Mouse (Mus musculus) heart, postnatal 0 days (tissue): ENCODE measurements around the gene Birc3. TPM values are rescaled to one million over a fixed set of nuclear protein-coding genes. Genes with fewer than 3 reads are reported as not detected.

Source experiments
- ATAC-seq: fragments of 200-750 bp; cut with Nextera tagmentation; 2 replicates; pipeline ENCODE4 v1.8.0; 2017; ENCODE audit warnings: low read depth, moderate number of reproducible peaks, moderate library complexity; ENCODE audit not compliant: insufficient read depth
- DNase-seq: peaks from one replicate; pipeline ENCODE4 v3.0.0-alpha.2; 2016; ENCODE audit warnings: low spot score
- H3K27ac ChIP-seq: fragments of 300-500 bp; sonication (generic); 2 replicates; pipeline ENCODE4 v1.5.1; 2014; ENCODE audit warnings: low read depth, mild to moderate bottlenecking
- H3K27me3 ChIP-seq: fragments of 300-500 bp; sonication (generic); 2 replicates; pipeline ENCODE4 v1.6.1; 2014; ENCODE audit warnings: low read length, mixed read lengths; ENCODE audit not compliant: control insufficient read depth, insufficient read depth
- H3K36me3 ChIP-seq: fragments of 300-500 bp; sonication (generic); replicated peaks from 2 replicates; pipeline ENCODE4 v1.6.1; 2014; ENCODE audit warnings: low read length, mixed read lengths; ENCODE audit not compliant: control insufficient read depth, insufficient read depth
- H3K4me1 ChIP-seq: fragments of 300-500 bp; sonication (generic); 2 replicates; pipeline ENCODE4 v1.6.1; 2014; ENCODE audit warnings: antibody characterized with exemption; ENCODE audit not compliant: control insufficient read depth, insufficient read depth
- H3K4me2 ChIP-seq: fragments of 300-500 bp; sonication (generic); 2 replicates; pipeline ENCODE4 v1.6.1; 2014; ENCODE audit warnings: low read depth, mild to moderate bottlenecking, low read length, moderate library complexity
- H3K4me3 ChIP-seq: fragments of 300-500 bp; sonication (generic); 2 replicates; pipeline ENCODE4 v1.5.1; 2014; ENCODE audit warnings: low read depth, low read length
- H3K9ac ChIP-seq: fragments of 300-500 bp; sonication (generic); replicated peaks from 2 replicates; pipeline ENCODE4 v1.6.1; 2014; ENCODE audit warnings: low read depth, low read length, mixed read lengths
- H3K9me3 ChIP-seq: fragments of 300-500 bp; sonication (generic); replicated peaks from 2 replicates; pipeline ENCODE4 v1.6.1; 2016; ENCODE audit warnings: low read length; ENCODE audit not compliant: control insufficient read depth
- CTCF ChIP-seq: IDR thresholded peaks from 2 replicates; pipeline ENCODE4 v1.5.1; 2016; ENCODE audit warnings: antibody characterized with exemption, control low read depth, low read depth
- EP300 ChIP-seq: IDR thresholded peaks from 2 replicates; pipeline ENCODE4 v1.6.1; 2016; ENCODE audit warnings: antibody characterized with exemption, low read depth
- WGBS: fragments of 180-500 bp; shearing (Covaris S2); extraction: QIAGEN DNeasy Blood & Tissue Kit; methylation state at CpG from one replicate; pipeline ENCODE4 v1.1.7; 2014; 5-methylcytosine and 5-hydroxymethylcytosine counted together
- polyA plus RNA-seq: library from polyadenylated mRNA; unstranded; fragments of >200 nt; fragmentation: Nextera tagmentation; extraction: Ambion mirVana; gene quantifications from 2 replicates; pipeline ENCODE4 v1.2.1, GENCODE M21; 2015
- total RNA-seq: library from RNA; depleted of rRNA; stranded (reverse); fragments of >200 nt; gene quantifications from 2 replicates; pipeline ENCODE4 v1.2.3, GENCODE M21; 2014; ENCODE audit warnings: low replicate concordance; rRNA removed

Birc3 gene
- total and polyA plus RNA-seq, 2 experiments from 2014 or later: 3.9 to 7.1 TPM

- WGBS: 36% methylated on average over 9 of the region's 9 CpGs
- no peak for TF ChIP-seq CTCF
- no peak for TF ChIP-seq EP300
- Histone ChIP-seq H3K9ac (no peak overlapping the region; the same call in 1 of the 2 replicates), H3K4me3 (no peak overlapping the region; the same call in 1 of the 2 replicates), H3K9me3 (no peaks in the 10 kb centered on the region), H3K4me1 (peaks cover 24% of the 10 kb centered on the region), H3K36me3 (peaks cover 21% of the 10 kb centered on the region), H3K27ac (peak overlapping the region; percentile 36), H3K27me3 (no peaks in the 10 kb centered on the region), H3K4me2 (peak overlapping the region; percentile 7; the same call in 1 of the 2 replicates)
- DNase-seq (peak; percentile 41), ATAC-seq (peak; percentile 87)
Measured at GRCm38 (mm10) chr9:7829531-7830528, 43.2 kb downstream of the Birc3 start.

- H3K36me3 ChIP-seq: peaks cover 20% of the 10 kb centered on the region
- no peak overlapping the region for H3K4me2 ChIP-seq
- 73% methylated on average over 4 of the region's 4 CpGs for WGBS
- H3K27ac ChIP-seq: no peak overlapping the region
- TF ChIP-seq EP300 (no peak), CTCF (no peak)
- no peak for DNase-seq
- H3K27me3 ChIP-seq: no peaks in the 10 kb centered on the region
- ATAC-seq: no peak
- H3K9ac ChIP-seq: no peak overlapping the region
- peaks cover 22% of the 10 kb centered on the region for H3K4me1 ChIP-seq
- no peaks in the 10 kb centered on the region for H3K9me3 ChIP-seq
- no peak overlapping the region for H3K4me3 ChIP-seq
Measured at GRCm38 (mm10) chr9:7828706-7829105, 44.3 kb downstream of the Birc3 start.

GRCm38 (mm10) chr9:7824916-7825315, 48.1 kb downstream of the Birc3 start:
- ATAC-seq (no peak), DNase-seq (no peak)
- H3K4me1 ChIP-seq: peaks cover 6% of the 10 kb centered on the region
- H3K9ac ChIP-seq: no peak overlapping the region
- WGBS: 77% methylated on average over 5 of the region's 5 CpGs
- peaks cover 31% of the 10 kb centered on the region for H3K36me3 ChIP-seq
- no peak overlapping the region for H3K4me3 ChIP-seq
- no peak overlapping the region for H3K4me2 ChIP-seq
- no peaks in the 10 kb centered on the region for H3K27me3 ChIP-seq
- H3K9me3 ChIP-seq: no peaks in the 10 kb centered on the region
- TF ChIP-seq CTCF (no peak), EP300 (no peak)
- no peak overlapping the region for H3K27ac ChIP-seq

GRCm38 (mm10) chr9:7822758-7823157, 50.2 kb downstream of the Birc3 start:
- no peaks in the 10 kb centered on the region for H3K27me3 ChIP-seq
- TF ChIP-seq EP300: no peak
- peak; percentile 34 for TF ChIP-seq CTCF
- DNase-seq: no peak
- no peak; the same call in 1 of the 2 replicates for ATAC-seq
- H3K9me3 ChIP-seq: no peaks in the 10 kb centered on the region
- H3K9ac ChIP-seq: no peak overlapping the region
- H3K4me2 ChIP-seq: no peak overlapping the region
- H3K36me3 ChIP-seq: peaks cover 49% of the 10 kb centered on the region
- H3K4me3 ChIP-seq: no peak overlapping the region
- H3K4me1 ChIP-seq: no peaks in the 10 kb centered on the region
- no peak overlapping the region for H3K27ac ChIP-seq
- 57% methylated on average over 3 of the region's 3 CpGs for WGBS

DNA sequence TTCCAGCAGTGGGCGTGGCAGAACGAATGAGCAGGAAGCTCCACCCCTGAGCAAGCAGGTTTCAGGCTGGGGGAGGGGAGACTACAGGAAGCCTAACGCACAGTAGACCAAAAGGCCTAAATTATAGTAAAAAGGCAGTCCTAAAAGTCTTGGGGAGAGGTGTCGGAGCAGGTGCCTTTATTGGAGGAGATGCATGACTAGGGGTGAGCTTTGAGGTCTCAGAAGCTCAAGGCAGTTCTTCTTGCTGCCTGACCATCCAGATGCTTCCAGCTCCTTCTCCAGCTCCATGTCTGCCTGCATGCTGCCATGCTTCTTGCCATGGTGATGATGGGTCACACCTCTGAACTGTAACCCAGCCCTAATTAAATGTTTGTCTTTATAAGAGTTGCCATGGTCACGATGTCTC, 67.9 kb downstream of the Birc3 start:
- Histone ChIP-seq H3K4me2 (no peak overlapping the region), H3K4me3 (no peak overlapping the region), H3K9ac (no peak overlapping the region), H3K36me3 (no peaks in the 10 kb centered on the region), H3K27me3 (no peaks in the 10 kb centered on the region), H3K4me1 (no peaks in the 10 kb centered on the region), H3K9me3 (no peaks in the 10 kb centered on the region), H3K27ac (no peak overlapping the region)
- ATAC-seq: no peak
- no peak for DNase-seq
- WGBS: 72% methylated on average over 3 of the region's 5 CpGs
- TF ChIP-seq EP300: no peak
- no peak for TF ChIP-seq CTCF

Other genes with a start within 250 kb of the Birc3 start
- gene Mmp20, start 245.0 kb downstream of the Birc3 start, total RNA-seq: not detected in 2 replicates
- not detected in 2 replicates for gene Mmp20, start 245.0 kb downstream of the Birc3 start, polyA plus RNA-seq
- gene Mmp7, start 181.1 kb downstream of the Birc3 start, total RNA-seq: not detected in 2 replicates
- not detected in 2 replicates for gene Mmp7, start 181.1 kb downstream of the Birc3 start, polyA plus RNA-seq
- gene Tmem123, start 109.1 kb downstream of the Birc3 start, total RNA-seq: 81.0 and 81.9 TPM in 2 replicates
- 60.2 and 62.4 TPM in 2 replicates for gene Tmem123, start 109.1 kb downstream of the Birc3 start, polyA plus RNA-seq
- 26.8 and 32.8 TPM in 2 replicates for gene Birc2, start 36.1 kb downstream of the Birc3 start, total RNA-seq
- gene Birc2, start 36.1 kb downstream of the Birc3 start, polyA plus RNA-seq: 21.3 and 23.0 TPM in 2 replicates
- 50.6 and 64.9 TPM in 2 replicates for gene Yap1, start 131.4 kb upstream of the Birc3 start, total RNA-seq
- gene Yap1, start 131.4 kb upstream of the Birc3 start, polyA plus RNA-seq: 12.8 and 12.9 TPM in 2 replicates
- 2.7 and 6.4 TPM in 2 replicates for gene Cfap300, start 169.6 kb upstream of the Birc3 start, total RNA-seq
- gene Cfap300, start 169.6 kb upstream of the Birc3 start, polyA plus RNA-seq: 3.0 TPM in 2 replicates